Mouse (Mus musculus) kidney, postnatal 14 days (tissue): ENCODE measurements around the gene Olfr1306.

Experiments
- DNase-seq: peaks from one replicate; pipeline ENCODE4 v3.0.0; 2022; ENCODE audit warnings: mixed read lengths

The Olfr1306 gene

GRCm38 (mm10) chr2:111916171-111916570 is at the start of gene Olfr1306:
Olfr1306 (minus strand) TSS chr2:111916271.
- no peak for DNase-seq

GRCm38 (mm10) chr2:111964844-111965243 is 48.8 kb upstream of the Olfr1306 start, which contains the start of gene Olfr1308:
Olfr1308 (minus strand) TSS chr2:111964944.
- no peak for DNase-seq

GRCm38 (mm10) chr2:111949340-111949739 is 33.3 kb upstream of the Olfr1306 start, which contains the start of gene Olfr1307:
Olfr1307 (minus strand) TSS chr2:111949440.
- no peak for DNase-seq

GRCm38 (mm10) chr2:111877049-111877448 is 39.0 kb downstream of the Olfr1306 start, which contains the start of gene Olfr1305:
Olfr1305 (minus strand) TSS chr2:111877149.
- no peak for DNase-seq
